Mouse (Mus musculus) hindbrain, postnatal 0 days (tissue): ENCODE results near the gene Srrm2. TPM values are rescaled to one million over a fixed set of nuclear protein-coding genes. Genes with fewer than 3 reads are reported as not detected.

Source experiments
- ATAC-seq: fragments of 200-750 bp; cut with Nextera tagmentation; 2 replicates; pipeline ENCODE4 v1.8.0; 2017; ENCODE audit warnings: mild to moderate bottlenecking, moderate TSS enrichment, moderate library complexity
- DNase-seq: peaks from one replicate; pipeline ENCODE4 v3.0.0-alpha.2; 2015; ENCODE audit warnings: low spot score
- H3K27ac ChIP-seq: fragments of 300-500 bp; sonication (generic); 2 replicates; pipeline ENCODE4 v1.5.1; 2014; ENCODE audit warnings: mild to moderate bottlenecking
- H3K27me3 ChIP-seq: fragments of 300-500 bp; sonication (generic); 2 replicates; pipeline ENCODE4 v1.6.1; 2014; ENCODE audit warnings: low read length, mixed read lengths; ENCODE audit not compliant: insufficient read depth
- H3K36me3 ChIP-seq: fragments of 300-500 bp; sonication (generic); 2 replicates; pipeline ENCODE4 v1.6.1; 2014; ENCODE audit warnings: low read length, mixed read lengths; ENCODE audit not compliant: insufficient read depth
- H3K4me1 ChIP-seq: fragments of 300-500 bp; sonication (generic); 2 replicates; pipeline ENCODE4 v1.6.1; 2014; ENCODE audit warnings: antibody characterized with exemption, low read length, mixed read lengths; ENCODE audit not compliant: insufficient read depth
- H3K4me2 ChIP-seq: fragments of 300-500 bp; sonication (generic); 2 replicates; pipeline ENCODE4 v1.6.1; 2014; ENCODE audit warnings: low read depth, mild to moderate bottlenecking, low read length, moderate library complexity, mixed read lengths
- H3K4me3 ChIP-seq: fragments of 300-500 bp; sonication (generic); 2 replicates; pipeline ENCODE4 v1.5.1; 2014; ENCODE audit warnings: low read length
- H3K9ac ChIP-seq: fragments of 300-500 bp; sonication (generic); replicated peaks from 2 replicates; pipeline ENCODE4 v1.6.1; 2014; ENCODE audit warnings: mild to moderate bottlenecking, low read length, moderate library complexity, mixed read lengths
- H3K9me3 ChIP-seq: fragments of 300-500 bp; sonication (generic); 2 replicates; pipeline ENCODE4 v1.6.1; 2016; ENCODE audit warnings: low read length, mixed read lengths
- CTCF ChIP-seq: IDR thresholded peaks from 2 replicates; pipeline ENCODE4 v1.5.1; 2016; ENCODE audit warnings: antibody characterized with exemption, control low read depth, low read depth
- WGBS: fragments of 180-500 bp; shearing (Covaris S2); extraction: QIAGEN DNeasy Blood & Tissue Kit; methylation state at CpG from one replicate; pipeline ENCODE4 v1.1.7; 2014; 5-methylcytosine and 5-hydroxymethylcytosine counted together
- polyA plus RNA-seq: library from polyadenylated mRNA; unstranded; fragments of >200 nt; fragmentation: Nextera tagmentation; extraction: Ambion mirVana; gene quantifications from 2 replicates; pipeline ENCODE4 v1.2.1, GENCODE M21; 2015
- total RNA-seq: library from RNA; depleted of rRNA; stranded (reverse); fragments of >200 nt; gene quantifications from 2 replicates; pipeline ENCODE4 v1.2.3, GENCODE M21; 2014

The Srrm2 gene
- total and polyA plus RNA-seq, 2 experiments from 2014 or later, result 144 to 419 TPM

- no peaks in the 10 kb centered on the region for H3K36me3 ChIP-seq
- H3K4me2 ChIP-seq, result peak overlapping the region; percentile 65
- DNase-seq (no peak), ATAC-seq (no peak)
- H3K4me3 ChIP-seq, result peak overlapping the region; percentile 40; the same call in 1 of the 2 replicates
- H3K27ac ChIP-seq, result no peak overlapping the region
- H3K9ac ChIP-seq, result no peak overlapping the region
- 3% methylated on average over 14 of the region's 14 CpGs for WGBS
- no peak for TF ChIP-seq CTCF
- H3K9me3 ChIP-seq, result no peaks in the 10 kb centered on the region
- peaks cover 22% of the 10 kb centered on the region; the same call in 1 of the 2 replicates for H3K4me1 ChIP-seq
- peaks cover 48% of the 10 kb centered on the region for H3K27me3 ChIP-seq
Observed at GRCm38 (mm10) chr17:23744651-23745050, 45.7 kb upstream of the Srrm2 start.

GRCm38 (mm10) chr17:23745301-23746251 is 44.8 kb upstream of the Srrm2 start, which contains the start of gene Kremen2:
Gene Kremen2, minus strand, starts transcription at chr17:23745833.
- peak within 1 kb of the TSS; percentile 46 for H3K9ac ChIP-seq
- under 1% methylated on average over 37 of the region's 45 CpGs for whole genome bisulfite sequencing
- TF ChIP-seq CTCF, result no peak
- H3K27ac ChIP-seq, result no peak within 1 kb of the TSS
- H3K27me3 ChIP-seq, result peaks cover 48% of the 10 kb centered on the region
- peak; percentile 53 for DNase-seq
- H3K9me3 ChIP-seq, result no peaks in the 10 kb centered on the region
- H3K4me3 ChIP-seq, result peak within 1 kb of the TSS; percentile 40
- H3K36me3 ChIP-seq, result no peaks in the 10 kb centered on the region
- ATAC-seq, result no peak
- peak within 1 kb of the TSS; percentile 65 for H3K4me2 ChIP-seq
- peaks cover 20% of the 10 kb centered on the region; the same call in 1 of the 2 replicates for H3K4me1 ChIP-seq

GRCm38 (mm10) chr17:23746311-23746710 is 44.0 kb upstream of the Srrm2 start:
- Histone ChIP-seq H3K27me3 (peaks cover 46% of the 10 kb centered on the region), H3K9me3 (no peaks in the 10 kb centered on the region), H3K9ac (no peak overlapping the region), H3K4me3 (peak overlapping the region; percentile 40), H3K36me3 (peaks cover 1% of the 10 kb centered on the region; the same call in 1 of the 2 replicates), H3K4me2 (peak overlapping the region; percentile 65), H3K4me1 (peaks cover 17% of the 10 kb centered on the region; the same call in 1 of the 2 replicates), H3K27ac (no peak overlapping the region)
- WGBS, result 4% methylated on average over 12 of the region's 12 CpGs
- no peak for DNase-seq
- no peak for ATAC-seq
- peak; percentile 49 for TF ChIP-seq CTCF

GRCm38 (mm10) chr17:23746767-23747166 is 43.6 kb upstream of the Srrm2 start:
- no peak overlapping the region for H3K4me2 ChIP-seq
- H3K36me3 ChIP-seq, result peaks cover 6% of the 10 kb centered on the region
- ATAC-seq, result no peak
- no peaks in the 10 kb centered on the region for H3K9me3 ChIP-seq
- no peak for TF ChIP-seq CTCF
- no peak overlapping the region for H3K4me3 ChIP-seq
- WGBS, result 88% methylated on average over 3 of the region's 3 CpGs
- peaks cover 41% of the 10 kb centered on the region for H3K27me3 ChIP-seq
- DNase-seq, result no peak
- no peak overlapping the region for H3K27ac ChIP-seq
- H3K9ac ChIP-seq, result no peak overlapping the region
- peaks cover 17% of the 10 kb centered on the region; the same call in 1 of the 2 replicates for H3K4me1 ChIP-seq

GRCm38 (mm10) chr17:23747471-23747870 is 42.9 kb upstream of the Srrm2 start:
- Histone ChIP-seq H3K27me3 (peaks cover 34% of the 10 kb centered on the region), H3K4me3 (no peak overlapping the region), H3K9ac (no peak overlapping the region), H3K4me2 (no peak overlapping the region), H3K27ac (no peak overlapping the region), H3K9me3 (no peaks in the 10 kb centered on the region), H3K4me1 (peaks cover 14% of the 10 kb centered on the region; the same call in 1 of the 2 replicates), H3K36me3 (peaks cover 10% of the 10 kb centered on the region)
- no peak for DNase-seq
- no peak for ATAC-seq
- no peak for TF ChIP-seq CTCF
- 85% methylated on average over 3 of the region's 3 CpGs for WGBS

- ATAC-seq (no peak), DNase-seq (no peak)
- Histone ChIP-seq H3K9ac (no peak overlapping the region), H3K4me3 (no peak overlapping the region), H3K27me3 (peaks cover 29% of the 10 kb centered on the region), H3K27ac (no peak overlapping the region), H3K9me3 (no peaks in the 10 kb centered on the region), H3K4me2 (no peak overlapping the region), H3K4me1 (peaks cover 13% of the 10 kb centered on the region; the same call in 1 of the 2 replicates), H3K36me3 (peaks cover 15% of the 10 kb centered on the region)
- WGBS, result 37% methylated on average over 6 of the region's 6 CpGs
- no peak for TF ChIP-seq CTCF
Observed at GRCm38 (mm10) chr17:23748026-23748425, 42.3 kb upstream of the Srrm2 start.
